Mouse (Mus musculus) hindbrain, embryonic 14.5 days (tissue): Measurements from ENCODE around the gene Nhej1. TPM values are rescaled to one million over a fixed set of nuclear protein-coding genes. Genes with fewer than 3 reads are reported as not detected.

Experiments
- ATAC-seq: fragments of 200-750 bp; cut with Nextera tagmentation; 2 replicates; pipeline ENCODE4 v1.8.0; 2017; ENCODE audit warnings: moderate number of reproducible peaks, mild to moderate bottlenecking, moderate TSS enrichment, moderate library complexity; ENCODE audit not compliant: low FRiP score
- DNase-seq: peaks from one replicate; pipeline ENCODE4 v3.0.0-alpha.2; 2015; ENCODE audit warnings: low spot score
- H3K27ac ChIP-seq: fragments of 300-500 bp; sonication (generic); 2 replicates; pipeline ENCODE4 v1.5.1; 2014; ENCODE audit warnings: mild to moderate bottlenecking, moderate library complexity
- H3K27me3 ChIP-seq: fragments of 300-500 bp; sonication (generic); 2 replicates; pipeline ENCODE4 v1.6.1; 2014; ENCODE audit warnings: mild to moderate bottlenecking, low read length, mixed read lengths; ENCODE audit not compliant: control insufficient read depth, insufficient read depth
- H3K36me3 ChIP-seq: fragments of 300-500 bp; sonication (generic); replicated peaks from 2 replicates; pipeline ENCODE4 v1.6.1; 2014; ENCODE audit not compliant: control insufficient read depth, insufficient read depth
- H3K4me1 ChIP-seq: fragments of 300-500 bp; sonication (generic); replicated peaks from 2 replicates; pipeline ENCODE4 v1.6.1; 2014; ENCODE audit warnings: antibody characterized with exemption, low read length, mixed read lengths; ENCODE audit not compliant: control insufficient read depth, insufficient read depth
- H3K4me2 ChIP-seq: fragments of 300-500 bp; sonication (generic); replicated peaks from 2 replicates; pipeline ENCODE4 v1.6.1; 2014; ENCODE audit warnings: mild to moderate bottlenecking, moderate library complexity
- H3K4me3 ChIP-seq: fragments of 300-500 bp; sonication (generic); replicated peaks from 2 replicates; pipeline ENCODE4 v1.5.1; 2014; ENCODE audit warnings: mild to moderate bottlenecking, low read length
- H3K9ac ChIP-seq: fragments of 300-500 bp; sonication (generic); 2 replicates; pipeline ENCODE4 v1.6.1; 2014
- H3K9me3 ChIP-seq: fragments of 300-500 bp; sonication (generic); 2 replicates; pipeline ENCODE4 v1.6.1; 2016; ENCODE audit warnings: low read length; ENCODE audit not compliant: control insufficient read depth
- WGBS: fragments of 180-500 bp; shearing (Covaris S2); extraction: QIAGEN DNeasy Blood & Tissue Kit; methylation state at CpG from one replicate; pipeline ENCODE4 v1.1.7; 2014; 5-methylcytosine and 5-hydroxymethylcytosine counted together
- polyA plus RNA-seq: library from polyadenylated mRNA; unstranded; fragments of >200 nt; fragmentation: Nextera tagmentation; extraction: Ambion mirVana; gene quantifications from 2 replicates; pipeline ENCODE4 v1.2.1, GENCODE M21; 2014

Nhej1 gene
- polyA plus RNA-seq, 1 experiment from 2014 or later: 7.5 TPM

- Histone ChIP-seq H3K4me1 (no peaks in the 10 kb centered on the region), H3K4me2 (no peak overlapping the region), H3K36me3 (no peaks in the 10 kb centered on the region), H3K27ac (no peak overlapping the region), H3K27me3 (no peaks in the 10 kb centered on the region), H3K4me3 (no peak overlapping the region), H3K9ac (no peak overlapping the region), H3K9me3 (no peaks in the 10 kb centered on the region)
- 64% methylated on average over 4 of the region's 4 CpGs for WGBS
- DNase-seq (no peak), ATAC-seq (no peak)
Observed at GRCm38 (mm10) chr1:75006016-75006415, 119.0 kb downstream of the Nhej1 start.

GRCm38 (mm10) chr1:75001183-75001582 lies 123.8 kb downstream of the Nhej1 start:
- no peak for DNase-seq
- H3K27me3 ChIP-seq: no peaks in the 10 kb centered on the region
- WGBS: 65% methylated on average over 6 of the region's 6 CpGs

GRCm38 (mm10) chr1:75000496-75000895 lies 124.5 kb downstream of the Nhej1 start:
- ATAC-seq: no peak
- Histone ChIP-seq H3K36me3 (no peaks in the 10 kb centered on the region), H3K4me2 (no peak overlapping the region), H3K27ac (no peak overlapping the region), H3K4me3 (no peak overlapping the region), H3K27me3 (no peaks in the 10 kb centered on the region), H3K4me1 (no peaks in the 10 kb centered on the region), H3K9ac (no peak overlapping the region), H3K9me3 (no peaks in the 10 kb centered on the region)
- DNase-seq: peak; percentile 45
- 0% methylated on average over 1 of the region's 1 CpGs for WGBS

More at GRCm38 (mm10) chr1:75001183-75001582, 123.8 kb downstream of the Nhej1 start:
- no peaks in the 10 kb centered on the region for H3K4me1 ChIP-seq
- no peaks in the 10 kb centered on the region for H3K9me3 ChIP-seq
- H3K4me2 ChIP-seq: no peak overlapping the region
- ATAC-seq: no peak
- no peak overlapping the region for H3K9ac ChIP-seq
- H3K4me3 ChIP-seq: no peak overlapping the region
- no peaks in the 10 kb centered on the region for H3K36me3 ChIP-seq
- no peak overlapping the region for H3K27ac ChIP-seq

GRCm38 (mm10) chr1:74999173-74999572 lies 125.8 kb downstream of the Nhej1 start:
- Histone ChIP-seq H3K9me3 (no peaks in the 10 kb centered on the region), H3K27me3 (no peaks in the 10 kb centered on the region), H3K4me2 (no peak overlapping the region), H3K36me3 (no peaks in the 10 kb centered on the region), H3K4me1 (no peaks in the 10 kb centered on the region), H3K4me3 (no peak overlapping the region), H3K27ac (no peak overlapping the region), H3K9ac (no peak overlapping the region)
- 83% methylated on average over 5 of the region's 5 CpGs for WGBS
- DNase-seq: no peak
- no peak for ATAC-seq

- no peak overlapping the region for H3K4me2 ChIP-seq
- DNase-seq: no peak
- H3K9me3 ChIP-seq: no peaks in the 10 kb centered on the region
- no peaks in the 10 kb centered on the region for H3K36me3 ChIP-seq
- H3K4me1 ChIP-seq: no peaks in the 10 kb centered on the region
- no peak for ATAC-seq
- H3K4me3 ChIP-seq: no peak overlapping the region
- H3K27ac ChIP-seq: no peak overlapping the region
- no peak overlapping the region for H3K9ac ChIP-seq
- 86% methylated on average over 2 of the region's 2 CpGs for WGBS
- no peaks in the 10 kb centered on the region for H3K27me3 ChIP-seq
Observed at GRCm38 (mm10) chr1:74997231-74997630, 127.8 kb downstream of the Nhej1 start.

GRCm38 (mm10) chr1:74977001-74977400 lies 148.0 kb downstream of the Nhej1 start:
- DNase-seq (no peak), ATAC-seq (no peak)
- H3K4me3 ChIP-seq: no peak overlapping the region
- H3K4me2 ChIP-seq: no peak overlapping the region
- H3K27me3 ChIP-seq: no peaks in the 10 kb centered on the region
- no peaks in the 10 kb centered on the region for H3K36me3 ChIP-seq
- H3K9me3 ChIP-seq: no peaks in the 10 kb centered on the region
- H3K27ac ChIP-seq: no peak overlapping the region
- 79% methylated on average over 8 of the region's 8 CpGs for WGBS
- no peak overlapping the region for H3K9ac ChIP-seq
- no peaks in the 10 kb centered on the region for H3K4me1 ChIP-seq

GRCm38 (mm10) chr1:74975936-74976335 lies 149.1 kb downstream of the Nhej1 start:
- ATAC-seq (no peak), DNase-seq (no peak)
- no peak overlapping the region for H3K4me2 ChIP-seq
- H3K27ac ChIP-seq: no peak overlapping the region
- H3K27me3 ChIP-seq: no peaks in the 10 kb centered on the region
- no peaks in the 10 kb centered on the region for H3K4me1 ChIP-seq
- H3K9ac ChIP-seq: no peak overlapping the region
- H3K36me3 ChIP-seq: no peaks in the 10 kb centered on the region
- H3K4me3 ChIP-seq: no peak overlapping the region
- WGBS: 90% methylated on average over 1 of the region's 1 CpGs
- no peaks in the 10 kb centered on the region for H3K9me3 ChIP-seq

- H3K9me3 ChIP-seq: no peaks in the 10 kb centered on the region
- H3K36me3 ChIP-seq: no peaks in the 10 kb centered on the region
- no peak overlapping the region for H3K4me3 ChIP-seq
- no peak for DNase-seq
- no peak for ATAC-seq
- H3K4me2 ChIP-seq: no peak overlapping the region
- no peaks in the 10 kb centered on the region for H3K4me1 ChIP-seq
- no peak overlapping the region for H3K27ac ChIP-seq
- no peaks in the 10 kb centered on the region for H3K27me3 ChIP-seq
- 86% methylated on average over 6 of the region's 6 CpGs for WGBS
- no peak overlapping the region for H3K9ac ChIP-seq
Observed at GRCm38 (mm10) chr1:74973590-74973989, 151.4 kb downstream of the Nhej1 start.

GRCm38 (mm10) chr1:74971353-74972050 lies 153.5 kb downstream of the Nhej1 start:
- H3K4me3 ChIP-seq: no peak overlapping the region
- no peak for DNase-seq
- no peak overlapping the region for H3K27ac ChIP-seq
- no peak for ATAC-seq
- no peaks in the 10 kb centered on the region for H3K27me3 ChIP-seq
- WGBS: 68% methylated on average over 4 of the region's 4 CpGs
- no peaks in the 10 kb centered on the region for H3K4me1 ChIP-seq
- H3K36me3 ChIP-seq: no peaks in the 10 kb centered on the region
- no peaks in the 10 kb centered on the region for H3K9me3 ChIP-seq
- no peak overlapping the region for H3K9ac ChIP-seq
- H3K4me2 ChIP-seq: no peak overlapping the region
